Mouse (Mus musculus) megakaryocyte, embryonic 14.5 days (primary cell): ENCODE data around the gene Plcb4.

Experiments
- FLI1 ChIP-seq: IDR thresholded peaks from 2 replicates; pipeline ENCODE4 v1.6.1; 2012; ENCODE audit warnings: low read length, inconsistent platforms, mixed read lengths
- GATA1 ChIP-seq: IDR thresholded peaks from 3 replicates; pipeline ENCODE4 v1.6.1; 2012; ENCODE audit warnings: mixed read lengths, low read length, inconsistent platforms, borderline replicate concordance

DNA sequence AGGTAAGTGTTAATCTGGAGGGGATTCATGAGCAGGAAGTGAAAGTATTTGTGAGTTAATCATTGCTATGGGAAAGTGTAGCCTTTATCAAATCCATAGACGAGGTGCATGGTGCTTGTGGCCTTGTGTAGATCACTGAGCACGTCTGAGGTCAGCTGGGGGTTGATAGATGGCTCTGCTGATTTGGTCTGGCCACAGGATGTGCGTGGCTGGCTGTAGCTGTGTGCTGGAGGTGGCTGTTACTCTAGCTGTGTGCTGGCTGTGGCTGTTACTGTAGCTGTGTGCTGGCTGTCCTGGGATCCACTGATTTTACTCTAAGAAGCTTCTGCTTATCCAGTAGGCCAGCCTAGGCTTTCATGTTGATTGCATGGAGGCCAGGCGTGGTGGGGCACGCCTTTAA lies 91.9 kb downstream of the Plcb4 start:
- TF ChIP-seq FLI1 (no peak), GATA1 (no peak)
